Comparison of ENCODE assay signal across 21 mouse cellular contexts in the genomic region with DNA sequence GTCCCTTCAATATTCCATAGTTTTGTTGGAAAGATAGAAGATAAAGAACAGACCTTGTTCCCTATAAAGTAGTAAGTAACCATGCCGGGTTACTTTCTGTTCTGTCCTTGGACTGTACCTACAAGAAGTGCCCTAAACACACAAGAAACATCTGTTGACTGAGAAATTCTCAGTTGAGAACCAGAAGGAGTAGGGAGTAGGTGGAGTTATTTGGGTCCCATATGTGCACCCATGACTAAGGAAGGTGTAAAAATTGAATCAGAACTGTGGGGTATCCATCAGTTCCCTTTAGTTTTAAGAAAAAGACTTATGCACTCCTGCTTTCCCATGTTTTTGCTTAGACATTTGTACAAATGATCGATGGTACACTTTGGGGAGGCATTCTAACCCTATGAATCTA.
"Had no signal": no experiment of that assay in that cellular context is flagged by ENCODE, and none has a peak within 500 bp of the region (broad histone marks: within the 10 kb centered on the region; RNA-seq: fewer than 3 reads in every experiment).

No protein-coding gene starts in this region.

- ATAC-seq: intestine, postnatal 0 days; liver, postnatal 0 days; lung, postnatal 0 days; midbrain, embryonic 15.5 days had no signal

- DNase-seq: kidney, adult 2 months; kidney, postnatal 25 days; left cerebral cortex, postnatal 4 days; liver, postnatal 0 days; lung, embryonic 14.5 days; right cerebral cortex, postnatal 25 days; thymus, adult 2 months; thymus, postnatal 14 days; thymus, postnatal 4 days had no signal

- H3K4me3 ChIP-seq: layer of hippocampus, adult 2 months; limb, embryonic 12.5 days; limb, embryonic 15.5 days; midbrain, embryonic 12.5 days; midbrain, embryonic 15.5 days; neural tube, embryonic 12.5 days; neural tube, embryonic 15.5 days had no signal

- H3K27ac ChIP-seq: kidney, postnatal 0 days; layer of hippocampus, adult 2 months; limb, embryonic 12.5 days; limb, embryonic 15.5 days; liver, embryonic 14.5 days; macrophage; midbrain, embryonic 12.5 days; midbrain, embryonic 15.5 days; neural tube, embryonic 12.5 days; neural tube, embryonic 15.5 days had no signal
